Comparison of ENCODE assay signal across 8 mouse cellular contexts in genomic region chr11:118417496-118417895, GRCm38 (mm10). TPM values are rescaled to one million over a fixed set of nuclear protein-coding genes. Genes with fewer than 3 reads are reported as not detected.
DNase-seq lines count a peak whose midpoint lies in the region; ATAC-seq and TF ChIP-seq lines count a peak whose summit lies in the region.
"Had no signal": no experiment of that assay in that cellular context is flagged by ENCODE, and none has a peak within 500 bp of the region (broad histone marks: within the 10 kb centered on the region; RNA-seq: fewer than 3 reads in every experiment).

No protein-coding gene starts in this region.

- WGBS in forebrain, embryonic 12.5 days, result 92% methylated on average over 9 of the region's 9 CpGs
- WGBS in limb, embryonic 12.5 days, result 90% methylated on average over 9 of the region's 9 CpGs
- WGBS in neural tube, embryonic 15.5 days, result 95% methylated on average over 9 of the region's 9 CpGs

- peaks cover 27% of the 10 kb centered on the region for H3K4me1 ChIP-seq in forebrain, embryonic 12.5 days
- H3K4me1 ChIP-seq in limb, embryonic 12.5 days (replicated peaks), result peaks cover 20% of the 10 kb centered on the region
- peaks cover 46% of the 10 kb centered on the region for H3K4me1 ChIP-seq in neural tube, embryonic 15.5 days

- H3K9me3 ChIP-seq in forebrain, embryonic 12.5 days, result no peaks in the 10 kb centered on the region
- no peaks in the 10 kb centered on the region for H3K9me3 ChIP-seq in limb, embryonic 12.5 days
- H3K9me3 ChIP-seq in neural tube, embryonic 15.5 days (replicated peaks), result no peaks in the 10 kb centered on the region

- peak overlapping the region; percentile 81; the same call in 1 of the 2 replicates for H3K4me3 ChIP-seq in left cerebral cortex, adult 2 months
- no peak overlapping the region for H3K4me3 ChIP-seq in forebrain, embryonic 12.5 days (replicated peaks)
- peak overlapping the region; percentile 88 for H3K4me3 ChIP-seq in limb, embryonic 12.5 days (replicated peaks)
- peak overlapping the region; percentile 67 for H3K4me3 ChIP-seq in neural tube, embryonic 15.5 days (replicated peaks)

- ATAC-seq in forebrain, embryonic 12.5 days (ENCODE audit: low FRiP score), result no peak
- ATAC-seq in limb, embryonic 12.5 days (ENCODE audit: insufficient number of reproducible peaks, insufficient read depth, low FRiP score, low TSS enrichment, low read depth), result no peak
- no peak for ATAC-seq in neural tube, embryonic 15.5 days (ENCODE audit: low FRiP score)

- TF ChIP-seq CTCF in left cerebral cortex, adult 2 months (IDR thresholded peaks at IDR 0.05), result no peak

- H3K36me3 ChIP-seq in forebrain, embryonic 12.5 days (replicated peaks), result peaks cover 21% of the 10 kb centered on the region
- H3K36me3 ChIP-seq in limb, embryonic 12.5 days, result peaks cover 44% of the 10 kb centered on the region
- no peaks in the 10 kb centered on the region for H3K36me3 ChIP-seq in neural tube, embryonic 15.5 days

- no peaks in the 10 kb centered on the region for H3K27me3 ChIP-seq in forebrain, embryonic 12.5 days
- no peaks in the 10 kb centered on the region for H3K27me3 ChIP-seq in limb, embryonic 12.5 days
- H3K27me3 ChIP-seq in neural tube, embryonic 15.5 days (replicated peaks), result no peaks in the 10 kb centered on the region

- H3K4me2 ChIP-seq in forebrain, embryonic 12.5 days, result no peak overlapping the region; the same call in 1 of the 2 replicates
- H3K4me2 ChIP-seq in limb, embryonic 12.5 days, result peak overlapping the region; percentile 93
- H3K4me2 ChIP-seq in neural tube, embryonic 15.5 days, result peak overlapping the region; percentile 85

- intact Hi-C loops in left cerebral cortex, adult 2 months (cut with DNase I), result no loop called here
- intact Hi-C loops in left cerebral cortex, postnatal 14 days (cut with DNase I), result no loop called here

- H3K27ac ChIP-seq in left cerebral cortex, adult 2 months, result no peak overlapping the region
- H3K27ac ChIP-seq in forebrain, embryonic 12.5 days, result no peak overlapping the region
- H3K27ac ChIP-seq in limb, embryonic 12.5 days, result no peak overlapping the region
- no peak overlapping the region for H3K27ac ChIP-seq in neural tube, embryonic 15.5 days (replicated peaks)

- DNase-seq in left cerebral cortex, adult 2 months (ENCODE audit: extremely low spot score in 1 of 2, low spot score in 2 of 2), result no peak
- no peak for DNase-seq in left cerebral cortex, postnatal 14 days (ENCODE audit: low spot score in 2 of 2)
- DNase-seq in spleen, postnatal 4 days (ENCODE audit: low spot score in 2 of 2), result no peak
- no peak for DNase-seq in thymus, postnatal 14 days
- DNase-seq: thymus, postnatal 4 days had no signal

- peak overlapping the region; percentile 92; the same call in 1 of the 2 replicates for H3K9ac ChIP-seq in forebrain, embryonic 12.5 days
- H3K9ac ChIP-seq in limb, embryonic 12.5 days (replicated peaks), result peak overlapping the region; percentile 92; the same call in 1 of the 2 replicates
- H3K9ac ChIP-seq in neural tube, embryonic 15.5 days (replicated peaks), result peak overlapping the region; percentile 75

RNA-seq across cellular contexts. Expression of gene Cant1, which starts 1.4 kb away (rescaled TPM):
- 10 to 100 TPM; 37.9 to 41.0 TPM for total RNA-seq in left cerebral cortex, adult 2 months (2021)
- total RNA-seq in left cerebral cortex, postnatal 14 days (2021), result 10 to 100 TPM; 38.2 to 40.0 TPM
- 25.4 and 27.0 TPM in 2 replicates for polyA plus RNA-seq in forebrain, embryonic 12.5 days (2016; fragmentation: Nextera tagmentation; extraction: Ambion mirVana)
- 30.5 and 32.0 TPM in 2 replicates for polyA plus RNA-seq in limb, embryonic 12.5 days (2016; fragmentation: Nextera tagmentation; extraction: Ambion mirVana)
- polyA plus RNA-seq in neural tube, embryonic 15.5 days (2015; fragmentation: Nextera tagmentation; extraction: Ambion mirVana), result 28.9 and 29.4 TPM in 2 replicates

RNA-seq across cellular contexts. Expression of gene C1qtnf1, which starts 10.5 kb away (rescaled TPM):
- 1 to 10 TPM; 3.3 to 4.8 TPM for total RNA-seq in left cerebral cortex, adult 2 months (2021)
- total RNA-seq in left cerebral cortex, postnatal 14 days (2021), result 1 to 10 TPM; 6.8 to 9.8 TPM
- polyA plus RNA-seq in forebrain, embryonic 12.5 days (2016; fragmentation: Nextera tagmentation; extraction: Ambion mirVana), result 1.8 and 2.9 TPM in 2 replicates
- 3.4 and 4.8 TPM in 2 replicates for polyA plus RNA-seq in limb, embryonic 12.5 days (2016; fragmentation: Nextera tagmentation; extraction: Ambion mirVana)
- 4.8 and 6.7 TPM in 2 replicates for polyA plus RNA-seq in neural tube, embryonic 15.5 days (2015; fragmentation: Nextera tagmentation; extraction: Ambion mirVana)

RNA-seq across cellular contexts. Expression of gene Lgals3bp, which starts 15.6 kb away (rescaled TPM):
- 10 to 100 TPM; 17.1 to 20.0 TPM for total RNA-seq in left cerebral cortex, adult 2 months (2021)
- total RNA-seq in left cerebral cortex, postnatal 14 days (2021), result 10 to 100 TPM; 12.3 to 14.1 TPM
- polyA plus RNA-seq in forebrain, embryonic 12.5 days (2016; fragmentation: Nextera tagmentation; extraction: Ambion mirVana), result 1.2 TPM in 2 replicates
- 4.1 and 4.3 TPM in 2 replicates for polyA plus RNA-seq in limb, embryonic 12.5 days (2016; fragmentation: Nextera tagmentation; extraction: Ambion mirVana)
- polyA plus RNA-seq in neural tube, embryonic 15.5 days (2015; fragmentation: Nextera tagmentation; extraction: Ambion mirVana), result 3.6 and 20.7 TPM in 2 replicates

RNA-seq across cellular contexts. Expression of gene Engase, which starts 59.1 kb away (rescaled TPM):
- total RNA-seq in left cerebral cortex, adult 2 months (2021), result 10 to 100 TPM; 11.0 to 12.4 TPM
- total RNA-seq in left cerebral cortex, postnatal 14 days (2021), result 10 to 100 TPM; 13.3 to 13.6 TPM
- polyA plus RNA-seq in forebrain, embryonic 12.5 days (2016; fragmentation: Nextera tagmentation; extraction: Ambion mirVana), result 6.2 and 9.0 TPM in 2 replicates
- polyA plus RNA-seq in limb, embryonic 12.5 days (2016; fragmentation: Nextera tagmentation; extraction: Ambion mirVana), result 8.8 and 9.4 TPM in 2 replicates
- polyA plus RNA-seq in neural tube, embryonic 15.5 days (2015; fragmentation: Nextera tagmentation; extraction: Ambion mirVana), result 7.1 and 8.7 TPM in 2 replicates
